Mouse (Mus musculus) MEL (cell line): ENCODE measurements around the gene Ppp1ca. TPM values are rescaled to one million over a fixed set of nuclear protein-coding genes. Genes with fewer than 3 reads are reported as not detected.

Source experiments
- DNase-seq: peaks from one replicate; pipeline ENCODE4 v3.0.0; 2011; ENCODE audit warnings: low read depth, low spot score
- H3K27ac ChIP-seq: 2 replicates; pipeline ENCODE4 v1.5.1; 2012; ENCODE audit warnings: low read depth, mild to moderate bottlenecking, control low read depth, low read length, moderate library complexity; ENCODE audit not compliant: control insufficient read depth
- H3K27me3 ChIP-seq, 2 experiments: fragments of 150-350 bp in 1 of 2; sonication (generic) in 1 of 2; 2 replicates each; pipeline ENCODE4 v1.6.1; 2012; ENCODE audit warnings: low read length in 2 of 2, mild to moderate bottlenecking in 2 of 2, improper control_type of control experiment in 1 of 2, moderate library complexity in 1 of 2; ENCODE audit not compliant: insufficient read depth in 2 of 2, control insufficient read depth in 1 of 2
- H3K36me3 ChIP-seq, 2 experiments: 2 replicates each; pipeline ENCODE4 v1.6.1; 2012 to 2014; ENCODE audit warnings: low read length in 2 of 2, improper control_type of control experiment in 1 of 2, inconsistent platforms in 1 of 2, mild to moderate bottlenecking in 1 of 2; ENCODE audit not compliant: insufficient read depth in 2 of 2, control insufficient read depth in 1 of 2
- H3K4me1 ChIP-seq, 2 experiments: fragments of 150-350 bp in 1 of 2; sonication (generic) in 1 of 2; 2 replicates each; pipeline ENCODE4 v1.6.1; 2012; ENCODE audit warnings: low read length in 2 of 2, improper control_type of control experiment in 1 of 2, mild to moderate bottlenecking in 1 of 2; ENCODE audit not compliant: insufficient read depth in 2 of 2, control insufficient read depth in 1 of 2
- H3K4me3 ChIP-seq, 2 experiments: fragments of 150-350 bp in 1 of 2; sonication (generic) in 1 of 2; 2 replicates each; pipeline ENCODE4 v1.5.1; 2012; ENCODE audit warnings: low read depth in 2 of 2, low read length in 2 of 2, mild to moderate bottlenecking in 2 of 2, moderate library complexity in 2 of 2, control low read depth in 1 of 2, improper control_type of control experiment in 1 of 2; ENCODE audit not compliant: control insufficient read depth in 1 of 2, insufficient read depth in 1 of 2
- H3K79me2 ChIP-seq: 2 replicates; pipeline ENCODE4 v1.6.1; 2012; ENCODE audit warnings: mild to moderate bottlenecking, low read length, moderate library complexity; ENCODE audit not compliant: control insufficient read depth, poor library complexity, insufficient read depth
- H3K9ac ChIP-seq: 2 replicates; pipeline ENCODE4 v1.6.1; 2012; ENCODE audit warnings: low read depth, mild to moderate bottlenecking, control low read depth, low read length, moderate library complexity; ENCODE audit not compliant: control insufficient read depth, poor library complexity, severe bottlenecking
- H3K9me3 ChIP-seq: fragments of 150-350 bp; sonication (generic); replicated peaks from 2 replicates; pipeline ENCODE4 v1.6.1; 2012; ENCODE audit warnings: mild to moderate bottlenecking, low read length, improper control_type of control experiment, moderate library complexity; ENCODE audit not compliant: insufficient read depth
- CHD1 ChIP-seq: IDR thresholded peaks from 2 replicates; pipeline ENCODE4 v1.6.1; 2012; ENCODE audit warnings: low read depth, mild to moderate bottlenecking, inconsistent platforms, low read length, improper control_type of control experiment
- CHD2 ChIP-seq: IDR thresholded peaks from 2 replicates; pipeline ENCODE4 v1.6.1; 2011; ENCODE audit warnings: low read length, improper control_type of control experiment
- CTCF ChIP-seq, 3 experiments: IDR thresholded peaks in 2 of 3; conservative IDR thresholded peaks in 1 of 3; 2 replicates each; pipeline ENCODE4 v1.5.1; 2011 to 2012; ENCODE audit warnings: low read length in 3 of 3, low read depth in 2 of 3, mild to moderate bottlenecking in 2 of 3, improper control_type of control experiment in 1 of 3, inconsistent platforms in 1 of 3, mixed read lengths in 1 of 3, moderate library complexity in 1 of 3; ENCODE audit not compliant: control insufficient read depth in 1 of 3, insufficient read depth in 1 of 3, poor library complexity in 1 of 3, severe bottlenecking in 1 of 3
- KAT2A ChIP-seq: conservative IDR thresholded peaks from 2 replicates; pipeline ENCODE4 v1.6.1; 2012; ENCODE audit warnings: low read depth, low read length, improper control_type of control experiment, inconsistent platforms
- MAFK ChIP-seq: IDR thresholded peaks from 2 replicates; pipeline ENCODE4 v1.6.1; 2011; ENCODE audit warnings: low read depth, mild to moderate bottlenecking, low read length, improper control_type of control experiment, borderline replicate concordance
- MAX ChIP-seq: IDR thresholded peaks from 2 replicates; pipeline ENCODE4 v1.6.1; 2011; ENCODE audit warnings: low read length, improper control_type of control experiment
- MYB ChIP-seq: IDR thresholded peaks from 2 replicates; pipeline ENCODE4 v1.6.1; 2011; ENCODE audit warnings: mild to moderate bottlenecking, low read depth, low read length, improper control_type of control experiment
- NELFE ChIP-seq: IDR thresholded peaks from 2 replicates; pipeline ENCODE4 v1.6.1; 2011; ENCODE audit warnings: low read depth, low read length, improper control_type of control experiment
- NRF1 ChIP-seq: IDR thresholded peaks from 2 replicates; pipeline ENCODE4 v1.6.1; 2014; ENCODE audit warnings: low read depth, mild to moderate bottlenecking, inconsistent platforms, low read length, improper control_type of control experiment, moderate library complexity; ENCODE audit not compliant: poor library complexity, insufficient read depth, severe bottlenecking
- POLR2A ChIP-seq, 2 experiments: IDR thresholded peaks; 2 replicates each; pipeline ENCODE4 v1.6.1; 2011 to 2012; ENCODE audit warnings: low read length in 2 of 2, mild to moderate bottlenecking in 2 of 2, control low read depth in 1 of 2, improper control_type of control experiment in 1 of 2, low read depth in 1 of 2, moderate library complexity in 1 of 2; ENCODE audit not compliant: control insufficient read depth in 1 of 2, insufficient read depth in 1 of 2, poor library complexity in 1 of 2
- SIN3A ChIP-seq: IDR thresholded peaks from 2 replicates; pipeline ENCODE4 v1.6.1; 2012; ENCODE audit warnings: low read length, improper control_type of control experiment, inconsistent platforms
- TBP ChIP-seq: IDR thresholded peaks from 2 replicates; pipeline ENCODE4 v1.8.0; 2011; ENCODE audit warnings: low read depth, low read length, improper control_type of control experiment
- ZMIZ1 ChIP-seq: IDR thresholded peaks from 2 replicates; pipeline ENCODE4 v1.6.1; 2012; ENCODE audit warnings: low read depth, mild to moderate bottlenecking, inconsistent platforms, low read length, improper control_type of control experiment, moderate library complexity
- polyA plus RNA-seq, 2 experiments: library from polyadenylated mRNA; stranded (reverse) in 1 of 2; unstranded in 1 of 2; fragments of >175 nt in 1 of 2; fragments of >200 nt in 1 of 2; gene quantifications; 2 replicates each; pipeline versions ENCODE4 v1.2.1 to v1.2.4; 2012; ENCODE audit warnings: low replicate concordance in 2 of 2, low read depth in 1 of 2; ENCODE audit not compliant: insufficient read length in 2 of 2, insufficient read depth in 1 of 2, missing spikeins in 1 of 2
- total RNA-seq: library from RNA; depleted of rRNA; stranded (reverse); fragments of 300-350 nt; gene quantifications from 2 replicates; pipeline ENCODE4 v1.2.3, GENCODE M21; 2012

The Ppp1ca gene
- total and polyA plus RNA-seq, 3 experiments = 453 to 505 (median 455) TPM

DNA sequence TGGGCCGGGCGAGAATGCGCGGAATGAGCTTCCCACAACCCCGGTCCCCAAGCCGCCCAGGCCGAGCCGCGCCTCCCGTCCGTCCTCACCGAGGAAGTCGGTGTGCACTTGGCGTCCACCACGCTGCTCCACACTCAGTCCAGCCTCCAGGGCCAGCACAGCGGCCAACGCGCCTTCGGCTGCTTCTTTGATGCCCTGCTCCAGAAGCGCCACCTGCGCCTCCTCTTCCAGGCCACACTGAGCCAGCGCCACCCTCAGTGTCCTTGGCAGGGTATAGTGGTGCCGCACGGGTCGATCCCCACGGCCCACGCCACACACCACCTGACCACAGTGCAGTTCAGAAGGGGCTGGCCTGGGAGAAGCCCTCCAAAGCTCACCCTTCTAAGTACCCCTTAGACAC, 22.1 kb upstream of the Ppp1ca start:
- no peak for TF ChIP-seq NRF1
- TF ChIP-seq POLR2A (IDR thresholded peaks at IDR 0.05; ENCODE audit: control insufficient read depth in 1 of 2, insufficient read depth in 1 of 2, low read depth in 1 of 2, low read length in 2 of 2, poor library complexity in 1 of 2) = no peak; a peak in 1 of 4 replicates
- 0 out of 2 replicates have a peak, but pooled peaks have one; percentile 3 for TF ChIP-seq SIN3A
- Histone ChIP-seq H3K27me3 (no peaks in the 10 kb centered on the region), H3K4me1 (peaks cover 0 to 8% of the 10 kb centered on the region in 2 experiments; a peak in 2 of 4 replicates), H3K9me3 (no peaks in the 10 kb centered on the region), H3K36me3 (peaks cover 0 to 4% of the 10 kb centered on the region in 2 experiments; a peak in 2 of 4 replicates), H3K9ac (peak overlapping the region; percentile 89), H3K27ac (peak overlapping the region; percentile 39), H3K4me3 (peak overlapping the region; percentile 64 to 71), H3K79me2 (no peaks in the 10 kb centered on the region; the same call in 1 of the 2 replicates)
- no peak for DNase-seq

DNA sequence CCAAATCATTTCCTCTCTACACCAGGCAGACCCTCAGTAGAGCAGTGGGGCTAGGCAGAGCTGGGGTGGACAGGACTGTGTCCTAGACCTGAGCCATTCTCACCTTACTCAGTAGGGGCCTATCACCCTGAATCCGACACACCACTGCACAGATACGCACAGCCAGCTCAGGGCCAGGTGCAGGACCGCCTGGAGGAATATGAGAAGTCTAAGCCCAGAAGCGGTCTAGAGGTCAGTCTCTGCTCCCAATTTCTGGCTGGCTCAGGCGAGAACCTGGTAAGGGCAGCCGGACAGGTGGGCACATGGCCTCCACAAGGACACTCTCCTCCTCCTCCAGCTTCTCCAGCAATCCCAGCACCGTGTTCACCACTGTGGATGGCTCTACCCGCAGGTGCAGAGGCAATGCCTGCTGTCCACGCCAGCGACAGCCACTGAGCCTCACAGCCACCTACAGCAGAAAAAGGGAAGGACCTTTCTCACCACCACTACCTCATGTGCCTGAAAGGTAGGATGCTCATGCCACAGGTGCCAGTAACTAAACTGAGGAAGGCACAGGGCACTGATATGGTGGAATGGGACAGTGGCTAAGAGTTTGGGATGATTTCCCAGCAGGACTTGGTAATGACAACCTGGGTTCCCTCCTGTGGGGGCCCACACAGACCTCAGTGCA, 21.0 kb upstream of the Ppp1ca start:
- Histone ChIP-seq H3K79me2 (no peaks in the 10 kb centered on the region; the same call in 1 of the 2 replicates), H3K36me3 (peaks cover 0 to 4% of the 10 kb centered on the region in 2 experiments; a peak in 2 of 4 replicates), H3K4me3 (no peak overlapping the region), H3K27me3 (no peaks in the 10 kb centered on the region), H3K27ac (no peak overlapping the region), H3K9ac (no peak overlapping the region), H3K9me3 (no peaks in the 10 kb centered on the region), H3K4me1 (peaks cover 0 to 8% of the 10 kb centered on the region in 2 experiments; a peak in 2 of 4 replicates)
- DNase-seq = no peak
- TF ChIP-seq MAFK = no peak
- TF ChIP-seq CHD2 = no peak
- TF ChIP-seq MYB = no peak
- no peak for TF ChIP-seq CHD1
- TF ChIP-seq ZMIZ1 = no peak
- TF ChIP-seq KAT2A = no peak
- TF ChIP-seq SIN3A = no peak
- no peak for TF ChIP-seq NELFE
- no peak for TF ChIP-seq CTCF (IDR thresholded peaks at IDR 0.05 in 2 of 3, conservative IDR thresholded peaks at IDR 0.05 in 1 of 3; ENCODE audit: control insufficient read depth in 1 of 3, insufficient read depth in 1 of 3, low read depth in 2 of 3, low read length in 3 of 3, poor library complexity in 1 of 3, severe bottlenecking in 1 of 3)
- no peak for TF ChIP-seq TBP
- TF ChIP-seq MAX = no peak
